Mouse (Mus musculus): ENCODE measurements at regions not wholly inside any gene's neighbourhood (a gene's known extent, or its start where the extent isn't known, plus 50 kb on each side); places are given as distances from the start of the nearest gene placed in this dataset.

DNA sequence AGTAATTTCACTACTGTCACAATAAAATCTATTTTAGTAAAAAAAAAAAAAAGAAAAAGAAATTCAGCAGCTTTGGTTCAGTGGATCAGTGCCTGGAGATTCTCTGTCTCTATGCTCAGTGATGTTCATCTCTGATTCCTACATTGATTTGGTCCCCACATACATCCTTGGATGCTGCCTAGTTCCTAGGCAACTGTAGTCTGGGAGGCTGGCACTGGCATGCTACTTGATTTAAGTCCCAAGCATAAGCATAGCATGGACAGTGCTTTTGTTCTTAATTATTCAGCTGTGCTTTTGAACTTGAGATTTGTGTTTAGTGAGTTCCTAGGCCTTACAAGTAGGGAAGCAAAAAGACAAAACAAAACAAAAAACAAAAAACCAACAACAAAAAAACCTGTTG, 174.4 kb downstream of the Cd109 start:
- no peak for TF ChIP-seq POLR2A (IDR thresholded peaks at IDR 0.05; ENCODE audit: extremely low read depth, insufficient read depth, low read length)
- TF ChIP-seq CTCF (IDR thresholded peaks at IDR 0.05; ENCODE audit: low read depth, low read length) = no peak
